Mouse (Mus musculus): ENCODE data around the gene Trex1. TPM values are rescaled to one million over a fixed set of nuclear protein-coding genes. Genes with fewer than 3 reads are reported as not detected.

The Trex1 gene
- polyA plus RNA-seq, 2 experiments from 2014 or later = 36.2 to 61.7 TPM

GRCm38 (mm10) chr9:109009636-109010315 is 49.8 kb downstream of the Trex1 start:
- no peak for ATAC-seq

GRCm38 (mm10) chr9:109008994-109009635 is 50.4 kb downstream of the Trex1 start:
- no peak for ATAC-seq

GRCm38 (mm10) chr9:109008081-109008480 is 51.5 kb downstream of the Trex1 start:
- no peak for ATAC-seq

Other genes starting within 250 kb of the Trex1 start
- under 1 TPM in 1 of 2 experiments, not detected in 1; 0.05 TPM for gene Celsr3, start 233.4 kb downstream of the Trex1 start, polyA plus RNA-seq (2017; shearing (Covaris generic))
- gene Slc26a6, start 206.5 kb downstream of the Trex1 start, polyA plus RNA-seq (2017; shearing (Covaris generic)) = 10 to 100 TPM in 1 of 2 experiments, 1 to 10 TPM in 1; 8.2 to 24.2 TPM
- under 1 TPM in 1 of 2 experiments, not detected in 1; 0.46 TPM for gene Tmem89, start 145.1 kb downstream of the Trex1 start, polyA plus RNA-seq (2017; shearing (Covaris generic))
- 100 to 1,000 TPM; 182 to 369 TPM for gene Uqcrc1, start 123.1 kb downstream of the Trex1 start, polyA plus RNA-seq (2017; shearing (Covaris generic))
- not detected for gene Col7a1, start 106.1 kb downstream of the Trex1 start, polyA plus RNA-seq (2017; shearing (Covaris generic))
- not detected for gene Ucn2, start 73.7 kb downstream of the Trex1 start, polyA plus RNA-seq (2017; shearing (Covaris generic))
- gene Pfkfb4, start 68.0 kb downstream of the Trex1 start, polyA plus RNA-seq (2017; shearing (Covaris generic)) = 10 to 100 TPM in 1 of 2 experiments, 1 to 10 TPM in 1; 6.1 to 12.7 TPM
- gene Shisa5, start 21.2 kb downstream of the Trex1 start, polyA plus RNA-seq (2017; shearing (Covaris generic)) = 1,000 to 10,000 TPM; 3,771 to 6,921 TPM
- gene Atrip, start 14.4 kb upstream of the Trex1 start, polyA plus RNA-seq (2017; shearing (Covaris generic)) = 10 to 100 TPM; 23.4 to 32.1 TPM
- 10 to 100 TPM; 13.5 to 16.0 TPM for gene Ccdc51, start 22.8 kb upstream of the Trex1 start, polyA plus RNA-seq (2017; shearing (Covaris generic))
- 100 to 1,000 TPM; 679 to 933 TPM for gene Tma7, start 22.9 kb upstream of the Trex1 start, polyA plus RNA-seq (2017; shearing (Covaris generic))
- 1 to 10 TPM in 1 of 2 experiments, under 1 TPM in 1; 0.94 to 1.2 TPM for gene Plxnb1, start 35.7 kb upstream of the Trex1 start, polyA plus RNA-seq (2017; shearing (Covaris generic))
- not detected for gene Fbxw21, start 102.3 kb upstream of the Trex1 start, polyA plus RNA-seq (2017; shearing (Covaris generic))
- gene Fbxw13, start 136.2 kb upstream of the Trex1 start, polyA plus RNA-seq (2017; shearing (Covaris generic)) = not detected
- gene Fbxw20, start 175.0 kb upstream of the Trex1 start, polyA plus RNA-seq (2017; shearing (Covaris generic)) = not detected
- not detected for gene Fbxw14, start 227.9 kb upstream of the Trex1 start, polyA plus RNA-seq (2017; shearing (Covaris generic))